Mouse (Mus musculus) adipocyte (in vitro differentiated cells): ENCODE results near the gene Spdye4a.
"Not testable (repeated sequence)": the region's sequence is repeated elsewhere in the genome, so short reads cannot be mapped to it uniquely, and the experiment has no call there.

Source experiments
- DNase-seq: peaks from one replicate; pipeline ENCODE4 v3.0.0-alpha.2; 2016; ENCODE audit warnings: low spot score

Spdye4a gene

DNA sequence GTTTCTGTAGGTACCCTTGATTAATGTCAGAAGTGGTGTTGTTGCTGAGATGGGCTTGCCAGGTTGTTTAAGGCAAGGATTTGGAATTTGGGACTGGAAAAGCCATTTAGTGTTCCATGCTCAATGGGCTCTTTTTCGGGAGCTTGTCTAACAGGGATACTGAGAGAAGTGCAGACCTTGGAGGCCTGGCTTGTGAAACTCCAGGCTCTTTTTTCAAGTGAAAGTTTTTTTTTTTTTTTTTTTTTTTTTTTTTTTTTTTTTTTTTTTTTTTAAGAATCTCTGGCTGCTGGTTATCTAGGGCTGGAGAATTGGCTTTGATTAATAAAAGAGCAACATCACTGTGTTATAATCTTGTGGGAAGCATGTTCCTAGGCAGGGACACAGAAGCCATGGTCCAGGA, 4.4 kb downstream of the Spdye4a start:
- DNase-seq: no peak

DNA sequence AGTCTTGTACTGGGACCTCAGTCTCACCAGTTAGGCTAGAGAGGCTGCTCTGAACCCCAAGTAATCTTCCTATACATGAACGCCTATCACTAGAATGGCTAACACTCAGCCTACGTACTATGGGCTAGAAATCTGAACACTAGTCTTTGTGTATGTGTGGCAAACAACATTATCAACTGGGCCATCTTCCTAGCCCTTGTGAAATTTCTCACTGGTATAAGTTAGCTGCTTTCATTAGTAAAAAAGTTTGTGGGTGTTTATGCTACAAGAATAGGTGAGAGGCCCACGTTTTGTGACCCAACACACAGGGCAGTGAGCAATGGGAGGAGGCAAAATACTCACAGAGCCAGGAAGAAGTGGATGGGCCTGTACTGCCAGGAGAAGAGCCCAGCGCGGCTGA, 5.7 kb downstream of the Spdye4a start:
- no peak for DNase-seq

DNA sequence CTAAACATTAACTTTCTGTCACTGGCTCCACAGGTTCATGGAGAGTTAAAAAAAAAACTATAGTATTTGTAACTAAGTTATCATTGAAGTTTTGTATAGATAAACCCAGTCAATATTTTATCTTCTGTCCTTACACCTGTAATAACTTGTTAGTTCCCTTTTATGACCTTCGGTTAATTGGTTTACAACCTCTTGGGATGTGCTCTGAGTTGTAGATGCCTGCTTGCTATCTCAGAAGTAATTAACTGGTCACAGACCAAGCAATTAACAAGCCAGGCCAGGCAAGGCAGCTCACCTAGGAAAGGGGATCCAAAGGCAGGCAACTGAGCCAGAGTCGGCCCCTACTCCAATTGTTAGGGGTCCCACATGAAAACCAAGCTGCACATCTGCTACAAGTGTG, 12.9 kb downstream of the Spdye4a start:
- no peak for DNase-seq

DNA sequence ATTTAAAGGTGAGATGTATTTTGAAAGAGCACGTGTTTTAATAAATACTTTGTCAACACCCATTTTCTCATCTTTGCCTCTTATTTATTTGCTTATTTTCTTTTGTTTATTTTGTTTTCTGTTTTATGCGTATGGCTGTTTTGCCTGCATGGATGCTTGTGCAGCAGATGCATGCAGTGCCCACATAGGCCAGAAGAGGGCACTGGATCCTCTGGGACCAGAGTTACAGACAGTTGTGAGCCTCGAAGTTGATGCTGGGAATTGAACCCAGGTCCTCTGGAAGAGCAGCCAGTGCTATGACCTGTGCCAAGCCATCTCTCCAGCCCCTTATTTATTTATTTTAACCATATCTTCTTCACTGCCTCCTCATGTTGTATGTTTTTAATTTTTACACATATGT, 21.7 kb downstream of the Spdye4a start:
- DNase-seq: no peak

DNA sequence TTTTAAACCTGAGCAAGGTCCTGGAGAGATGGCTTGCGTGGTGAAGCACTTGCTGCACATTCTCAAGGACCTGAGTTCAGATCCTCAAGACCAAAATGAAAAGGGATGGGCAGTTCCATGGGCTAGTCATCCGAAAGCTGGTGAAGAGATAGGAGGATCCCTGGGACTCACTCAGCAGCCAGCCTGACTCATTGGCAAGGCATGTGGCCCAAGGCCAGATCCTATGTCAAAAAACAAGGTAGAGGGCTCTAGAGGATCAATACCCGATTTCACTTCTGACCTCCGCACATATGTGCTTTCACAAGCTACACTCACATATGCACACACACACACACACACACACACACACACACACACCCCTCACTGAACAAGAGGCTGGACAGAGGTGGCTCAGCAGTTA, 30.2 kb downstream of the Spdye4a start:
- DNase-seq: no peak

DNA sequence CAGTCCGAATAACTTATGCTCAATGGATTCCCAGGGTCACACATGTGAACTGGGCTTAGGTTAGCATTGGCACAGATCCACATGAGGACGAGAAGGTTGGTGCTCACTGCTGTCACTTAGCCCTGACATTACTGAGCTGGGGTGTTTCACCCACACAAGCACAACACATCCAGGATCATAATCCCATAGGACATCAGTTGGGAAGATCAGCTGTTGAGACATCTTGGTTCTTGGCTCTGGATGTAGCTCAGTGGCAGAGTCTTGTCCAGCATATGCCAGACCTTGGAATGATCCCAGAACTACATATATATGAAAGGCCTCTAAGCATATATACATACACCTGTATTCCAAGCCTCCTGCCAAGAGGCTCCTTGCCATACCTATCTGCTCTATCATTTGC, 31.5 kb downstream of the Spdye4a start:
- DNase-seq: no peak

DNA sequence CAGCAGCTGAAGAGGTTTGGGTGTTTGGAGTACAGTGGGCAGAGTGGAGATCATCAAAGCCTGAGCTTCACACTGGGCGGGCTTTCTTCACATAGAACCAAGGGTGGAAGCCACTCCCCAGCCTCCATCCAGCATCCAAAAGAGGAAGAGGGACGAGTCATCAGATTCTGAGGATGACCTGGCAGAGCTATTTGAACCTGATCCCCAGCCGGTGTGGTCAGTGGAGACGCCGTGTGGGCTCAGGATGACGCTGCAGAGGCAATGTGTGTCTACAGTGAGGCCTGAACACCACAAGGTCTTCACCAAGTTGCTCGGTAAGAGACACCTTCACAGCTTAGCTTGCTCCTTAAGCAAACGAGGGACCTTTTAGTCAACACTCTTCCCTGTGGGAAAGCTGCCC, 31.9 kb downstream of the Spdye4a start:
- DNase-seq: not testable (repeated sequence)

DNA sequence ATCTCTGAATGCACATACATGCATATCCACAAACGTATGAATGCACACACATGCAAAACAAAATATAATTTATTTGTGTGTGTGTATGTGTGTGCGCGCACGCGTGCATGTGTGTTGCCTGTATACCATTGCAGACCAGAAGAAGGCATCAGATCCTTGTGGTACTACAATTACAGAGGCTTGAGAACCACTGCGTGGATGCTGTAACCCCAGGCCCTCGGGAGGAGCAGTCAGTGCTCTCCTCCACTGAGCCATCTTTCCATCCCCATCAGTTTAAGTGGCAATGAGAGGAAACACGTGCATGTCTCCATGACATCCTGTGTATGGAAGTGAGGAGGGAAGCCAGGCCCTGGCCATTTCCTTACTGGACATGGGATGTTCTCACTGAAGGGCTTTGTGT, 33.9 kb downstream of the Spdye4a start:
- DNase-seq: no peak

DNA sequence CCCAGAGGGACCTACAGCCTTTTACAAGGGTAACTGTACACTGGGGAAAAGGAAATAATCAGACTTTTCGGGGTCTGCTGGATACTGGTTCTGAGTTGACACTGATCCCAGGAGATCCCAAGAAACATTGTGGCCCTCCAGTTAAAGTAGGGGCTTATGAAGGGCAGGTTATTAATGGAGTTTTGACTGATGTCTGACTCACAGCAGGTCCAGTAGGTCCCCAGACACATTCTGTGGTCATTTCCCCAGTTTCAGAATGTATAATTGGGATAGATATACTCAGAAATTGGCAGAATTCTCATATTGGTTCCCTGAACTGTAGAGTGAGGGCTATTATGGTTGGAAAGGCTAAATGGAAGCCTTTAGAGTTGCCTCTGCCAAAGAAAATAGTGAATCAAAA, 38.7 kb downstream of the Spdye4a start:
- not testable (repeated sequence) for DNase-seq

DNA sequence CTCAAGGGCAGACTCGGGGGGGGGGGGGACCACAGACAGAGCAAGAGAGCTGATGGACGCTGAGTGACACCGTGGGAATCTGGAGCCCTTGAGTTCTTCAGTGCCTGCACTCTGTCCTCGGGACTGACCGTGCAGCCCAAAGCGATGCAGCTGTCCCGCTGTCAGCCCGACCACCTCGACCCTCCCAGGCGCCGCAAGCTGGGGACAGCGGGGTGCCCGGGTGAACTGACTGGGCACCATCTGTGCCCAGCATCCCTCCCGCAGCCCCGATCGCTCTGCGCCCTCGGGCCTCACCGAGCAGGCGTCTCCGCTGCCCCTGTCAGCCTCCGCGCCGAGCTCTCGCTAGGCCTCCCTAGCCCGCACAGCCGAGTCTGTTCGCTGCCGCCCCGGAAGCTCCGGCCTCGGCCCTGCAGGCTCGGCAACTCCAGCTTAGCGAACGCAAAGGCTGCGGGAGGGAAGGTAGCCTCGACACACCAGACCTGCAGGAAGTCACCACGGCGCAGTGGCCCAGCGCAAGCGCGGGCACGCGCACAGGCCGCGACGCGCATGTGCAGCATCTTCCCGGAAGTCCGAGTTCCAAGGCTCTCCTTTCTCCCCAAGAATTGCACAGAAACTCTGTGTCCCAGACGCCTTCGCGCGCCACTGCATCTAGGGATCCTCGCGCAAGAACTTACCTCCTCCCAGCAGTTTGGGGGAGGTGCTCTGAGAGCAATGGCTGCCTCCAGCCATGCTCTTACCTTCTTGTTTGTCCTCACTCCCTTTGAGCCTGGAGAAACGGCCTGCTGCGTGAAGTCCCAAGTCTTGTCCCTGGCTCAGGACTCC, 46.2 kb downstream of the Spdye4a start, which contains the start of the genes Rbak and Spdye4b:
Gene Rbak, minus strand, starts transcription at position 521 of the 822 bp plus-strand sequence.
Gene Spdye4b, plus strand, starts transcription at position 763 of the 822 bp plus-strand sequence.
- peak; percentile 99 for DNase-seq

DNA sequence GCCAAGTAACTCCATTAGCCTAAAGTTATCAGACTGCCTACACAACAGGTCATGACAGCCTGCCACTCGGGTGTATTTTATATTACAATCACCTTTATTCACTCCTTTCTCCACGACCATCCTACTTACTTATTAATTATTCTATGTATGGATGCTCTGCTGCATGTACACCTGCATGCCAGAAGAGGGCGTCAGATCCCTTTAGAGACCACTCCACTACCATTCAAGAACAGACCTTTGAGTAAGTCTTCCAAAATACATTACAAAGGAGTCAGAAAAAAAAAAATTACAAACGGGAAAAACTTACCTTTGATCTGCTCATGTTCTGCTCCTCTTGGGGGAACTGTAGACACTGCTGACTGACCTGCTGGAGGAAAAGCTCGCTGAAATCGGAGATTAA, 47.5 kb downstream of the Spdye4a start:
- peak; percentile 49 for DNase-seq

DNA sequence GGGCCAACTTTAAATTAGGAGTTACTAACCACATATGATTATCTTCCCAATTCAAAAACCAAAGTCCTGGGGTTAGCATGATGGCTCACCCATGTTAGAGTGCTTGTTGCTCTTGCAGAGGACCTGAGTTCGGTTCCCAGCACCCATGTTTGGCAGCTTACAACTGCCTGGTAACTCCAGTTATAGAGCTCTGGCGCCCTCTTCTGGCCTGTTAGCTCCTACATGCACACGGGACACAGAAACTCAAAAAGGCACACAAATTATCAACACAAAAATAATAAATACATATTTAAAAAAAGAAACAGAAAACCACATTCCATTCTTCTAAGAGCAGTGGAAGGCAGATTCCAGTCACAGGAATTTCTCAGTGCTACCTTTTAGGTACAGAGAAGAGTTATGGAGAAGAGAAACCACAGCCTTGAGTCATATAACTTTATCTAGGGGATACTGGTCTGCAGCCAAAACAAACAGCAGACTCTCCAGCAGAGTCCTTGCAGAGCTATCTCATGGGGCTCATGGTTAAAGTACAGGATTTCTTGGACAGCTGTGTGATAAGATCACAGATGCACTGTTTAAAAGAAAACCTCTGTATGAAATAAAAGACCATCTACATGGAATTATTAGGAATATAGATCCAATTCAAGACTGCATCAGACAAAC, 49.0 kb downstream of the Spdye4a start:
- no peak for DNase-seq

DNA sequence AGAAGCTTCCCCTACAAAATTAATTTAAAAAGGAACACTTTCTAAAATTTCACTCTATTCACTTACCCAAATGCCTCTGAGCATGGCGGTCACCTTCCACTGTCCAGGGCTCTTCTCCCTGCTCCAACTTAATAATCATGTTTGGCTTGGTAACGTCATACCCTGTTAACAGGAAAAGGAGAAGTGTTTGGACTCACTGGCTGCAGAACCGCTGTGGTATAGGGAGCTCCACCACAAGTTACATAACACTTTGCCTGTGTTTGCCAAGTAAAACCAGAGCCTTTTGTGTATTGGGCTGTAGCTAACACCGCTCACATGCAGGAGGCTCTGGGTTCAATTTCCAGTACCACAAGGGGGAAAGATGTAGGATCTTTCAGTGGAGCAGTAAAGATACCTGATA, 50.7 kb downstream of the Spdye4a start:
- no peak for DNase-seq
